Mouse (Mus musculus): ENCODE results near the gene Igdcc4.

- TF ChIP-seq GATA1 (IDR thresholded peaks at IDR 0.05; ENCODE audit: borderline replicate concordance, low read length), result no peak
- TF ChIP-seq FLI1 (IDR thresholded peaks at IDR 0.05; ENCODE audit: low read length), result no peak
Observed at GRCm38 (mm10) chr9:65172654-65173053, 71.4 kb downstream of the Igdcc4 start.
